Mouse (Mus musculus) left cerebral cortex, adult 11 months (tissue): ENCODE results near the gene Xpo6.

ENCODE experiments used
- DNase-seq: peaks from one replicate; pipeline ENCODE4 v3.0.0; 2022; ENCODE audit warnings: low spot score

Gene Xpo6

DNA sequence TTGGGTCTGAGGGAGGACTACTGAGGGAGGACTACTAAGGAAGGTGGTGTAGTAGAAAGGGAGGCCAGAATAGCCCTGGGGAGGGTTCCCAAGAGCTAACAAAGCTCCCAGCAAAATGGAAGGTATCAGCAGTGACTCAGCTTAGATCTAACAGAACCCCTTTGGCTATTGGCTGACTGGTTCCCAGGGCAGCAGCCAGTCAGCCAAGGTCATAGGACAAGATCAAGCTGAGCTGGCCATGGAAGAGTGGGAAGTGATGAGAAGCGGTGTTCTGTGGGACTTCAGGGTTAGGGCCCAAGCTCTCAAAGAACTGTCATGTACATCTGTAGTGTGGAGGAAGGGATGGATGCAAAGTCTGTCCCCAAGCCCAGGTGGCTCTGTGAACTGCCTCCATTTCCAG, 123.4 kb downstream of the Xpo6 start:
- DNase-seq = no peak

DNA sequence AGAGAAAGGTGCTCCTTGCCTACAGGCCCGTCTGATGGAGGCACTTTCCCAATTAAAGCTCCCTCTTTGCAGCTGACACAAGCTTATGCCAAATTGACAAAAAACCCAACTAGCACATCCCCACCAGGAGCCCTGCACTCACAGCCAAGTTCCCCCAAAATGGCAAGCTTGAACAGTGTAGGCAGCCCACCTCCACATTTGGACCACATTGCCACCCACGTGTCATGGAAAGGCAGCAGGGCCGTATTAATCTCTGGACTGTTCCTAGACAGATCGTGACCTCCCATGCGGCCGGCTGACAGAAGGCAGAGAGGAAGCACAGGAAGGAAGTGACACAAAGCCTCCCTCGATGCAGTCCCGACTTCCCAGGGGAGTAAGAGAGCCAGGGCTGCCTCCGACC, 125.2 kb downstream of the Xpo6 start:
- DNase-seq = no peak

DNA sequence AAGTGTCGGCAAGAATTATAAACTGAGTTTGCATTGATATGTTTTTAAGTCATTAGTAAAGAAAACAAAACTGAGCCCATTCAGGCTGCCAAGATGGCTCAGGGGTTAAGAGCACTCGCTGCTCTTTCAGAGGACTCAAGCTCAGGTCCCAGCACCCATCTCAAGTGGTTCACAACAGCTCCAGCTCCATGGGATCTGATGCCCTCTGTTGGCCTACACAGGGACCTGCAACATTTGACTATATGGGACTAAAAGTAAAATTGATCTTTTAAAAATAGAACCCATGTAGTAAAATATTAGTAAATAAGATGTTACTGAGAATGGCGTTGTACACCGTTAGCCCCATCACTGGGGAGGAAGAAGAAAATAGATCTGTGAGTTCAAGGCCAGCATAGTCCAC, 130.0 kb downstream of the Xpo6 start:
- DNase-seq = no peak

DNA sequence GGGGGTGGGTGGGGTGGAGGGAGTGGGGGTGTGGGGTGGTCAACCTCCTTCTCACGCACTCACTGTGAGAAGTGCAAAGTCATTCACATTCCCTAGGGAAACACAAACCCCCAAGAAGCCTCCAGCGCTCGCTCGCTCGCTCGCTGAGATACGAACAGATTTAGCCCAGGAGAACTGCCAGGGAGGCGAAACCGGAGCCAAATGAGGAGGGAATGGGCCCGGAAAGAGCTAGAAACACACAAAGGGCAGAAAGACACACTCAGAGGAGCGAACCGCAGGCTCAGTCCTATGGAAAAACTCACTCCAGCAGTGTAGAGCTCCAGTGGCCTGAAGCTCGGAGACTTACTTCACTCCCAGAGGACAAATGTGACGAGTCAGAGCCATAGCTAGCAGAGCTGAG, 133.5 kb downstream of the Xpo6 start:
- DNase-seq = no peak

DNA sequence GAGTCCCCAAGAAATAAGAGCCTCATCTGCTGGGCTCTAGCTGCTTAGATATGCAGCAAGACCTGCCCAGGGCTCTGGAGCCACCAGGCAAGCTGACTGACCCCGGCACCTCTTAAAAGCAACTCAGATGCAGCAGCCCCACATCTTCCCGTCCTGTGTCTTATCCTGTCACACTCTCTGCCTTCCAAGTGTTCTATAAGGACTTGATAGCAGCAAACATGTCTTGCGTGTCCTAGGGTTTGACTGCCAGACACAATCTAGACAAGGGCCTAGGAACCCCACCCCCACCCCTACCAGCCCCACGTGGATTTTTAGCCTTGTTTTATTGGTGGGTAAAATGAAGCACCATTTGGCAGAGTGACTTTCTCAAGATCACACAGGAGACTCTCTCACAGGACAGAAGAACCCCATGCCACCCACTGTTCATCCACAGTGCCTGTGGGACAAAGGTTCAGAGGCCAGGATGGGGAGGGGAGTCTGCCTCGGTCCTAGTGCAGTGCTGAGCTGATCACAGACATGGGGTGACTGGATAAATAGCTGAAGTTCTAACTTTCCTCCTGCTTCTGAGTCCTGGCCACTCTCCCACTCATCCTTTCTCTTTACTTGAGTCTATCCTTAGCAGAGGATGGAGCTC, 134.9 kb downstream of the Xpo6 start:
- no peak for DNase-seq

DNA sequence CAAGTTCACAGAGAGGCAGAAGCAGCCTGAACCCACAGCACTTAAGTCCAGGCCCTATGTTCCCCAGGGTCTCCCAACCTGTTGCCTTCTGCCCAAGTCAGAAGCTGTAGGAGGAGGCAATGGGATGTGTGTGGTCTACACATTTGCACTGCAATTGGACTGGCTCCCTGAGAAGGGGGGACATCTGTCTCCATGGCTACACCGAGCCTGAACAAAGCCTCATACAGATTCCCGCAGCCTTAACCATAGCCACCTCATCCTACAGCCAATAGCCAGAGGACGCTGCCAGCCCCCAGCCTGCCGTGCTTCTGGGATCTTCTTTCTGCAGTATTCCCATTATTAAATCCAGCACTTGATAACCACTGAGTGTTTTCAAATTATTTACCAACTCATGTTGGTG, 138.1 kb downstream of the Xpo6 start:
- DNase-seq = no peak

DNA sequence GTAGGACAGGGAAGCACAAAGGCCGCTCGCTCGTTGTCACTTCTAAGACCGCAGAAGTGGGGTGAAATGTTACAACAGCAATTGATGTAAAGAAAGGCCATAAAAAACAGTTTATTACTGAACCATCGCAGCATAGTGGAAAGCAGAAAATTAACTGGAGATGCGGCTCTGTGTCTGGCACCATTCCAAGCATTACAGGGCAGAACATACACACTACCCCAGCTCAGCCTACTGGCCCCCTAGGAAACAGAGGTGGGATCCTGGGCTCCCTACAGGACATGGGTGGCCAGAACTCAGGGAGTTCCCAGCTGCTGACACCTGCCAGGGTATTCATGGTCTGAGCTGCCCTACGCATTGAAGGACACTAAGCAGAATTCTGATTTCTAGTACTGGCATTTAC, 141.4 kb downstream of the Xpo6 start:
- no peak for DNase-seq

DNA sequence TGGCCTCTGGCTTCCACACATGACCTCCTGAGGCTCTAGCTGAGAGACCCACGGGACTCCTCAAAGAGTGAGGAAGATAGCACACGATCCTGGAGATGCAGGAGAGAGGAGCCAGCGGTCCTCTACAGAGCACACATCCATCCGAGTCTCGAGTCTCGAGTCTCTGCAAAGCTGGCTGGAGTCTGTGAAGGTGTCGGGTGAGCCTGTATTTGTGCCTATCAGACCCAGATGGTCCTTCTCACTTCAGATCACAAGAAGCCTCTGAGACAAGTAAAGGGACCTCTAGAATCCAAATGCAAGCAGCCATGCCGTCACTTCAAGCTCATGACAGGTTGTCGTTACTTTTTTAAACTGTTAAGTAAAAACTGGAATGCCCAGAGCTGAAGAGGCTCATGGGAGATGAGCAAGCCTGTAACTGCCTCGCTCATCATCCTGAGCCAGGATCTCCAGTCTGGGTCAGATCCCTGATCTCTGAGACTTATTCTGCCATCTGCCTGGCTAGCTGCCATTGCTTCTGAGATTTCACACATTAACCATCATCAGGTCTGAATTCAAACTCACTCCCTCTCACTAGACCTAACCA, 142.9 kb downstream of the Xpo6 start:
- no peak for DNase-seq

DNA sequence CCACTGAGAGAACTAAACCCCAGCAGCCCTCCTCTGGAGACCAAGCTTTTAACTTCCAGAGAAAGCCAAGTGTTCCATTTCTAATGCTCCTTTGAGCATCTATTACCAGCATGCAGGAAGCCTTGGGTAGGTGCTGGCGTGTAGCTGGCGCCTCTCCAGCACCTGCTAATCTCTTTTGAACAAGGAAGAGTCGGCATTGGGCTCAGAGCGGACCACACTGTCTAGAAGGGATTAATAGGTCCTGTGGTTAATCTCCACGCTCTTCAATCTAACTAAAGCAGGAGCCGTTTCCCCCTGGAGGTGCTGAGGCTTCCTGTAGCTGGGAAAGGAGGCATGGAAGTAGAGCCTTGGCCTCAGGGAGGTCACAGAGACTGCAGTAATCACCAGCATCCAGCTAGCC, 145.7 kb downstream of the Xpo6 start:
- no peak for DNase-seq

DNA sequence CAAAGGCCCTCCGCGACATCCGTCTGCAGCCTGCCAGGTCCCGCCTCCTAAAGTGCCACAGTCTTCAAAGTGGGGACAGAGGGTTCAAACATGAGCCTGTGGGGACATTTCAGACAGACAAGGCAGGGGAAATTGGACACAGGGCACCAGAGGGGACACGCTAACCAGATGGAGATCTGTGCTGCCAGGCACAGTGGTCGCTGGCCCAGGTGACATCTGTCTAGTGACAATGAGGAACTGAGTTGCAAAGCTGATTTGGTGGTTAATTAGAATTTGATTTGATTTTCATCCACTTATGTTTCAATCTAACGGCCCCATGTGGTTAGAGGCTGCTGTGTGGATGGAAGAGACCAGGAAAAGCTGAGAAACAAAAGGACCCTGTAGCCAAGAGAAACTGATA, 146.7 kb downstream of the Xpo6 start:
- DNase-seq = no peak

DNA sequence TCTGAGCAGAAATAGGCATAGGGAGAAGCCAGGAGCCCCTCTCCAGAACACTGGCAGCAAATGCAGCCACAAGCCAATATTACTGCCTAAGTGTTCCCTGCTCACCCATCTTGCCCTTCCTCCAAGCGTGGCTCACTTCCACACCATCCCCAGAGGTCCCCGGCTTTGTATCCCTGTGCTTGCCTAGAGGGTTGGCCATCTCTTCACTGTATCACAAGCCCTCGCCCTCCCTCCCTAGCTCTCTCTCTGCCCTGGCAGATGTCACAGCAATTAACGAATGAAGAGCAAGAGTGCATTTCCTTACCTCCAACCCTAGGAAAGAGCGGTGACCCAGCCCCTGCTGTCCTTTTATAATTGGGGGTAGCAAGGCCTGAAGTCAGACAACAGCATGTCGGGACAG, 148.4 kb downstream of the Xpo6 start:
- DNase-seq = no peak
